Mouse (Mus musculus) cerebellum, adult 9-10 months (tissue): ENCODE measurements around the gene Plagl2.
"Not testable (repeated sequence)": the region's sequence is repeated elsewhere in the genome, so short reads cannot be mapped to it uniquely, and the experiment has no call there.

ENCODE experiments used
- DNase-seq: peaks from one replicate; pipeline ENCODE4 v3.0.0; 2022

Gene Plagl2

GRCm38 (mm10) chr2:153241250-153242014, at the start of gene Plagl2, which contains the start of gene Pofut1:
Plagl2 (minus strand) TSS chr2:153241426.
Pofut1 (plus strand) TSS chr2:153241533.
- DNase-seq, result peak; percentile 85

GRCm38 (mm10) chr2:153287835-153288234, 46.6 kb upstream of the Plagl2 start:
- no peak for DNase-seq

- DNase-seq, result no peak
Measured at GRCm38 (mm10) chr2:153286524-153286923, 45.3 kb upstream of the Plagl2 start.

- DNase-seq, result no peak
Measured at GRCm38 (mm10) chr2:153283919-153284318, 42.7 kb upstream of the Plagl2 start.

GRCm38 (mm10) chr2:153278357-153278756, 37.1 kb upstream of the Plagl2 start:
- no peak for DNase-seq

- not testable (repeated sequence) for DNase-seq
Measured at GRCm38 (mm10) chr2:153276846-153277245, 35.6 kb upstream of the Plagl2 start.

GRCm38 (mm10) chr2:153276440-153276839, 35.2 kb upstream of the Plagl2 start:
- no peak for DNase-seq

GRCm38 (mm10) chr2:153275577-153275976, 34.4 kb upstream of the Plagl2 start:
- DNase-seq, result not testable (repeated sequence)

- no peak for DNase-seq
Measured at GRCm38 (mm10) chr2:153274919-153275247, 33.7 kb upstream of the Plagl2 start.

GRCm38 (mm10) chr2:153274200-153274918, 33.1 kb upstream of the Plagl2 start:
- not testable (repeated sequence) for DNase-seq

- not testable (repeated sequence) for DNase-seq
Measured at GRCm38 (mm10) chr2:153270231-153270915, 29.1 kb upstream of the Plagl2 start.

- no peak for DNase-seq
Measured at GRCm38 (mm10) chr2:153267331-153267730, 26.1 kb upstream of the Plagl2 start.

- no peak for DNase-seq
Measured at GRCm38 (mm10) chr2:153263053-153263452, 21.8 kb upstream of the Plagl2 start.

GRCm38 (mm10) chr2:153259864-153260674, 18.8 kb upstream of the Plagl2 start:
- DNase-seq, result no peak

GRCm38 (mm10) chr2:153259030-153259863, 18.0 kb upstream of the Plagl2 start:
- no peak for DNase-seq

- DNase-seq, result no peak
Measured at GRCm38 (mm10) chr2:153256604-153257003, 15.4 kb upstream of the Plagl2 start.

GRCm38 (mm10) chr2:153249751-153250150, 8.5 kb upstream of the Plagl2 start:
- DNase-seq, result no peak

- DNase-seq, result no peak
Measured at GRCm38 (mm10) chr2:153242156-153242555, 930 bp upstream of the Plagl2 start.

- no peak for DNase-seq
Measured at GRCm38 (mm10) chr2:153240701-153241235, 458 bp downstream of the Plagl2 start.

- no peak for DNase-seq
Measured at GRCm38 (mm10) chr2:153239860-153240480, 1.3 kb downstream of the Plagl2 start.
